20 mouse cellular contexts compared by ENCODE assay signal in genomic region chr3:55852488-55852887, GRCm38 (mm10).
A peak's percentile ranks its signal among the peaks of the same experiment; 100 is the strongest.
DNase-seq lines count a peak whose midpoint lies in the region; ATAC-seq and TF ChIP-seq lines count a peak whose summit lies in the region.
"Had no signal": no experiment of that assay in that cellular context is flagged by ENCODE, and none has a peak within 500 bp of the region (broad histone marks: within the 10 kb centered on the region; RNA-seq: fewer than 3 reads in every experiment).

No protein-coding gene starts in this region.

- no peak overlapping the region for H3K27ac ChIP-seq in forebrain, embryonic 16.5 days (ENCODE audit: low read length)
- no peak overlapping the region for H3K27ac ChIP-seq in forebrain, postnatal 0 days (ENCODE audit: low read depth, low read length)
- peak overlapping the region; percentile 11 to 50; a peak in 3 of 4 replicates for H3K27ac ChIP-seq in heart, embryonic 14.5 days (replicated peaks in 1 of 2; ENCODE audit: control insufficient read depth in 1 of 2, insufficient read depth in 1 of 2, low read depth in 2 of 2, low read length in 2 of 2)
- H3K27ac ChIP-seq: forebrain, embryonic 10.5 days; hindbrain, embryonic 10.5 days; midbrain, embryonic 10.5 days; stomach, embryonic 15.5 days had no signal

- H3K4me1 ChIP-seq in forebrain, embryonic 16.5 days (replicated peaks; ENCODE audit: control insufficient read depth, insufficient read depth, low read length), result no peaks in the 10 kb centered on the region
- no peaks in the 10 kb centered on the region for H3K4me1 ChIP-seq in forebrain, postnatal 0 days (ENCODE audit: insufficient read depth)
- H3K4me1 ChIP-seq in megakaryocyte, embryonic 14.5 days, result peaks cover 22% of the 10 kb centered on the region
- peaks cover 0 to 7% of the 10 kb centered on the region in 2 experiments; a peak in 2 of 4 replicates for H3K4me1 ChIP-seq in heart, embryonic 14.5 days (ENCODE audit: control insufficient read depth in 2 of 2, insufficient read depth in 2 of 2, low read length in 2 of 2)
- H3K4me1 ChIP-seq: forebrain, embryonic 10.5 days; hindbrain, embryonic 10.5 days; midbrain, embryonic 10.5 days; stomach, embryonic 15.5 days had no signal

- peaks cover 3% of the 10 kb centered on the region; the same call in 1 of the 2 replicates for H3K36me3 ChIP-seq in forebrain, embryonic 16.5 days (ENCODE audit: control insufficient read depth, insufficient read depth)
- H3K36me3 ChIP-seq in forebrain, postnatal 0 days (ENCODE audit: insufficient read depth), result peaks cover 24% of the 10 kb centered on the region
- peaks cover 7% of the 10 kb centered on the region for H3K36me3 ChIP-seq in megakaryocyte, embryonic 14.5 days (replicated peaks; ENCODE audit: low read length)
- H3K36me3 ChIP-seq in heart, embryonic 14.5 days (ENCODE audit: control insufficient read depth, insufficient read depth, low read length), result peaks cover 3% of the 10 kb centered on the region; the same call in 1 of the 2 replicates
- H3K36me3 ChIP-seq: hindbrain, embryonic 10.5 days; stomach, embryonic 15.5 days had no signal

- DNase-seq in forebrain, postnatal 0 days, result no peak
- DNase-seq in heart, postnatal 4 days, result peak; percentile 36
- DNase-seq in thymus, adult 18-20 months, result no peak
- no peak for DNase-seq in c-Kit-positive CD71-positive TER-119-positive erythroid progenitor cells, embryonic 14.5 days (ENCODE audit: low spot score)
- DNase-seq: adrenal gland, adult 2 months; gastrocnemius, postnatal 14 days; kidney, adult 9 months; kidney, postnatal 36 days; left cerebral cortex, postnatal 4 days; liver; lung, postnatal 10 days; thymus, adult 2 months had no signal

- no peak for TF ChIP-seq CTCF in forebrain, postnatal 0 days (IDR thresholded peaks at IDR 0.05; ENCODE audit: low read depth)

- no peaks in the 10 kb centered on the region for H3K9me3 ChIP-seq in forebrain, embryonic 16.5 days (ENCODE audit: control insufficient read depth, low read length)
- no peaks in the 10 kb centered on the region for H3K9me3 ChIP-seq in forebrain, postnatal 0 days (ENCODE audit: low read length)
- peaks cover 7% of the 10 kb centered on the region for H3K9me3 ChIP-seq in megakaryocyte, embryonic 14.5 days
- H3K9me3 ChIP-seq in heart, embryonic 14.5 days (ENCODE audit: control insufficient read depth, low read length), result no peaks in the 10 kb centered on the region
- H3K9me3 ChIP-seq: forebrain, embryonic 10.5 days; hindbrain, embryonic 10.5 days; midbrain, embryonic 10.5 days; stomach, embryonic 15.5 days had no signal

- no peak overlapping the region for H3K4me3 ChIP-seq in forebrain, embryonic 16.5 days (replicated peaks; ENCODE audit: low read length)
- H3K4me3 ChIP-seq in forebrain, postnatal 0 days (ENCODE audit: low read depth, low read length), result no peak overlapping the region
- peak overlapping the region; percentile 9 for H3K4me3 ChIP-seq in megakaryocyte, embryonic 14.5 days (replicated peaks)
- no peak overlapping the region for H3K4me3 ChIP-seq in heart, embryonic 14.5 days (ENCODE audit: control insufficient read depth in 1 of 2, insufficient read depth in 1 of 2, low read depth in 1 of 2, low read length in 2 of 2)
- H3K4me3 ChIP-seq: forebrain, embryonic 10.5 days; hindbrain, embryonic 10.5 days; midbrain, embryonic 10.5 days; stomach, embryonic 15.5 days had no signal

- WGBS in forebrain, embryonic 16.5 days, result 67% methylated on average over 7 of the region's 7 CpGs
- 71% methylated on average over 7 of the region's 7 CpGs for WGBS in forebrain, postnatal 0 days
- WGBS in heart, embryonic 14.5 days, result 33% methylated on average over 7 of the region's 7 CpGs

- H3K27me3 ChIP-seq in forebrain, embryonic 16.5 days (replicated peaks; ENCODE audit: control insufficient read depth, insufficient read depth, low read length), result no peaks in the 10 kb centered on the region
- no peaks in the 10 kb centered on the region for H3K27me3 ChIP-seq in forebrain, postnatal 0 days (ENCODE audit: insufficient read depth, low read length)
- H3K27me3 ChIP-seq in megakaryocyte, embryonic 14.5 days (replicated peaks), result no peaks in the 10 kb centered on the region
- no peaks in the 10 kb centered on the region for H3K27me3 ChIP-seq in heart, embryonic 14.5 days (ENCODE audit: control insufficient read depth, insufficient read depth, low read length)
- H3K27me3 ChIP-seq: stomach, embryonic 15.5 days had no signal

- peak; percentile 36; the same call in 1 of the 2 replicates for ATAC-seq in forebrain, embryonic 16.5 days
- ATAC-seq in forebrain, postnatal 0 days, result no peak
- ATAC-seq in megakaryocyte, adult 5-6 weeks (ENCODE audit: poor library complexity, severe bottlenecking), result no peak
- ATAC-seq in heart, embryonic 14.5 days (ENCODE audit: insufficient number of reproducible peaks, insufficient read depth, low FRiP score, low read depth), result peak; percentile 71

- no peak overlapping the region for H3K9ac ChIP-seq in forebrain, embryonic 16.5 days (replicated peaks; ENCODE audit: low read depth, low read length)
- no peak overlapping the region for H3K9ac ChIP-seq in forebrain, postnatal 0 days
- no peak overlapping the region for H3K9ac ChIP-seq in heart, embryonic 14.5 days (ENCODE audit: low read length)
- H3K9ac ChIP-seq: stomach, embryonic 15.5 days had no signal

- no peak overlapping the region for H3K4me2 ChIP-seq in forebrain, embryonic 16.5 days (ENCODE audit: low read length)
- no peak overlapping the region for H3K4me2 ChIP-seq in forebrain, postnatal 0 days (ENCODE audit: low read depth)
- H3K4me2 ChIP-seq in heart, embryonic 14.5 days (ENCODE audit: low read length), result no peak overlapping the region
- H3K4me2 ChIP-seq: stomach, embryonic 15.5 days had no signal

Comparison
In these comparisons a context has a peak if more than half of its experiments do, and no peak if none do; other contexts are left out.
1. ATAC-seq: peak in forebrain, embryonic 16.5 days (single experiment) and heart, embryonic 14.5 days (single experiment); none in forebrain, postnatal 0 days (single experiment) and megakaryocyte, adult 5-6 weeks (single experiment).
2. H3K27ac ChIP-seq: peak in heart, embryonic 14.5 days (2 of 2); none in forebrain, embryonic 16.5 days (single experiment) and forebrain, postnatal 0 days (single experiment).